ENCODE assay signal across 14 mouse cellular contexts in genomic region chr7:29480183-29480582, GRCm38 (mm10). TPM values are rescaled to one million over a fixed set of nuclear protein-coding genes. Genes with fewer than 3 reads are reported as not detected.
DNase-seq lines count a peak whose midpoint lies in the region; ATAC-seq and TF ChIP-seq lines count a peak whose summit lies in the region.
"Had no signal": no experiment of that assay in that cellular context is flagged by ENCODE, and none has a peak within 500 bp of the region (broad histone marks: within the 10 kb centered on the region; RNA-seq: fewer than 3 reads in every experiment).

No protein-coding gene starts in this region.

- H3K9me3 ChIP-seq in forebrain, embryonic 13.5 days (replicated peaks) = no peaks in the 10 kb centered on the region
- no peaks in the 10 kb centered on the region for H3K9me3 ChIP-seq in forebrain, embryonic 16.5 days (ENCODE audit: control insufficient read depth, low read length)
- no peaks in the 10 kb centered on the region for H3K9me3 ChIP-seq in CH12.LX (replicated peaks; ENCODE audit: low read length)
- no peaks in the 10 kb centered on the region for H3K9me3 ChIP-seq in limb, embryonic 10.5 days (replicated peaks)
- H3K9me3 ChIP-seq: liver, embryonic 12.5 days had no signal

- TF ChIP-seq CTCF in CH12.LX (conservative IDR thresholded peaks at IDR 0.05 in 1 of 2, IDR thresholded peaks at IDR 0.05 in 1 of 2; ENCODE audit: low read depth in 2 of 2, low read length in 2 of 2) = no peak

- no peaks in the 10 kb centered on the region for H3K79me2 ChIP-seq in CH12.LX (replicated peaks; ENCODE audit: control insufficient read depth, extremely low read depth, insufficient read depth, poor library complexity, severe bottlenecking)

- no peak for TF ChIP-seq POLR2A in CH12.LX (IDR thresholded peaks at IDR 0.05; ENCODE audit: low read depth, low read length)

- H3K4me1 ChIP-seq in forebrain, embryonic 13.5 days = peaks cover 28% of the 10 kb centered on the region
- H3K4me1 ChIP-seq in forebrain, embryonic 16.5 days (replicated peaks; ENCODE audit: control insufficient read depth, insufficient read depth, low read length) = peaks cover 24% of the 10 kb centered on the region
- peaks cover 0 to 25% of the 10 kb centered on the region in 2 experiments; a peak in 2 of 4 replicates for H3K4me1 ChIP-seq in CH12.LX (ENCODE audit: control insufficient read depth in 1 of 2, insufficient read depth in 2 of 2)
- peaks cover 49% of the 10 kb centered on the region for H3K4me1 ChIP-seq in limb, embryonic 10.5 days
- H3K4me1 ChIP-seq: liver, embryonic 12.5 days had no signal

- no peaks in the 10 kb centered on the region for H3K27me3 ChIP-seq in forebrain, embryonic 13.5 days
- no peaks in the 10 kb centered on the region for H3K27me3 ChIP-seq in forebrain, embryonic 16.5 days (replicated peaks; ENCODE audit: control insufficient read depth, insufficient read depth, low read length)
- H3K27me3 ChIP-seq in CH12.LX (replicated peaks) = no peaks in the 10 kb centered on the region
- no peaks in the 10 kb centered on the region for H3K27me3 ChIP-seq in limb, embryonic 10.5 days (ENCODE audit: low read depth, poor library complexity, severe bottlenecking)
- H3K27me3 ChIP-seq: liver, embryonic 12.5 days; megakaryocyte, embryonic 14.5 days had no signal

- TF ChIP-seq EP300 in CH12.LX (IDR thresholded peaks at IDR 0.05; ENCODE audit: low read length) = no peak

- H3K36me3 ChIP-seq in forebrain, embryonic 13.5 days (ENCODE audit: poor library complexity, severe bottlenecking) = no peaks in the 10 kb centered on the region
- H3K36me3 ChIP-seq in forebrain, embryonic 16.5 days (ENCODE audit: control insufficient read depth, insufficient read depth) = no peaks in the 10 kb centered on the region
- H3K36me3 ChIP-seq in CH12.LX (replicated peaks in 1 of 2; ENCODE audit: control insufficient read depth in 1 of 2, insufficient read depth in 1 of 2, low read length in 1 of 2) = peaks cover 0 to 6% of the 10 kb centered on the region in 2 experiments
- no peaks in the 10 kb centered on the region for H3K36me3 ChIP-seq in limb, embryonic 10.5 days
- H3K36me3 ChIP-seq: liver, embryonic 12.5 days had no signal

- in situ Hi-C loops in CH12.LX (cut with MboI; ENCODE audit: low pct_ligation_motif_present, low pct_unique_long_range_greater_than_20kb, low sequenced_read_pairs) = no loop called here

- no peak for TF ChIP-seq RAD21 in CH12.LX (IDR thresholded peaks at IDR 0.05; ENCODE audit: low read depth, low read length)

- dilution Hi-C loops in CH12.LX (cut with MboI; ENCODE audit: extremely low pct_ligation_motif_present, extremely low pct_unique_long_range_greater_than_20kb, low sequenced_read_pairs) = no loop called here

- DNase-seq in CH12.LX (ENCODE audit: extremely low read depth) = no peak
- peak; percentile 76 to 79 for DNase-seq in cerebellum, postnatal 10 days
- DNase-seq in limb, embryonic 10.5 days (ENCODE audit: low spot score) = no peak
- no peak for DNase-seq in ovary, postnatal 10 days (ENCODE audit: low spot score)
- no peak for DNase-seq in frontal cortex, postnatal 14 days (ENCODE audit: low spot score in 2 of 2)
- DNase-seq: heart, adult 2 months; heart, postnatal 10 days had no signal

- 0 out of 2 replicates have a peak overlapping the region, but pooled peaks have one; percentile 41 for H3K27ac ChIP-seq in forebrain, embryonic 13.5 days
- no peak overlapping the region; the same call in 1 of the 2 replicates for H3K27ac ChIP-seq in forebrain, embryonic 16.5 days (ENCODE audit: low read length)
- H3K27ac ChIP-seq in CH12.LX (ENCODE audit: insufficient read depth, low read depth) = no peak overlapping the region
- H3K27ac ChIP-seq in limb, embryonic 10.5 days = peak overlapping the region; percentile 78
- H3K27ac ChIP-seq: heart, adult 2 months; liver, embryonic 12.5 days had no signal

- WGBS in forebrain, embryonic 13.5 days = 76% methylated on average over 4 of the region's 4 CpGs
- WGBS in forebrain, embryonic 16.5 days = 69% methylated on average over 4 of the region's 4 CpGs
- 81% methylated on average over 4 of the region's 4 CpGs for WGBS in limb, embryonic 10.5 days

- H3K9ac ChIP-seq in forebrain, embryonic 13.5 days = no peak overlapping the region
- H3K9ac ChIP-seq in forebrain, embryonic 16.5 days (replicated peaks; ENCODE audit: low read depth, low read length) = no peak overlapping the region
- no peak overlapping the region for H3K9ac ChIP-seq in CH12.LX (ENCODE audit: insufficient read depth, low read depth)
- H3K9ac ChIP-seq: liver, embryonic 12.5 days had no signal

- no peak overlapping the region for H3K4me2 ChIP-seq in forebrain, embryonic 13.5 days
- no peak overlapping the region for H3K4me2 ChIP-seq in forebrain, embryonic 16.5 days (ENCODE audit: low read length)
- no peak overlapping the region for H3K4me2 ChIP-seq in CH12.LX (ENCODE audit: insufficient read depth, low read depth, poor library complexity, severe bottlenecking)
- H3K4me2 ChIP-seq: liver, embryonic 12.5 days had no signal

- ATAC-seq in forebrain, embryonic 13.5 days = no peak
- ATAC-seq in forebrain, embryonic 16.5 days = no peak
- ATAC-seq: intestine, embryonic 16.5 days; liver, embryonic 12.5 days had no signal

- no peak overlapping the region for H3K4me3 ChIP-seq in forebrain, embryonic 13.5 days
- H3K4me3 ChIP-seq in forebrain, embryonic 16.5 days (replicated peaks; ENCODE audit: low read length) = no peak overlapping the region
- no peak overlapping the region for H3K4me3 ChIP-seq in CH12.LX (replicated peaks in 1 of 3; ENCODE audit: low read depth in 2 of 3, low read length in 2 of 3, poor library complexity in 1 of 3)
- peak overlapping the region; percentile 15; the same call in 1 of the 2 replicates for H3K4me3 ChIP-seq in limb, embryonic 10.5 days
- H3K4me3 ChIP-seq: erythroblast, embryonic 14.5 days; heart, adult 2 months; liver, embryonic 12.5 days; megakaryocyte, embryonic 14.5 days; myocyte had no signal

TF ChIP-seq in CH12.LX, 34 proteins besides CTCF, POLR2A, EP300 and RAD21:
- 0 out of 2 replicates have a peak, but pooled peaks have one; percentile 9 for TF ChIP-seq BHLHE40 (IDR thresholded peaks at IDR 0.05; ENCODE audit: low read depth, low read length)
- no peak for TF ChIP-seq JUN (IDR thresholded peaks at IDR 0.05; ENCODE audit: insufficient read depth, low read depth, low read length)

RNA-seq across cellular contexts. Expression of gene Sipa1l3, which starts 38.3 kb away (rescaled TPM):
- 9.1 and 15.4 TPM in 2 replicates for polyA plus RNA-seq in forebrain, embryonic 13.5 days (2015; fragmentation: Nextera tagmentation; extraction: Ambion mirVana)
- 13.9 and 16.1 TPM in 2 replicates for polyA plus RNA-seq in forebrain, embryonic 16.5 days (2015; fragmentation: Nextera tagmentation; extraction: Ambion mirVana)
- total RNA-seq in CH12.LX (2012; rRNA removed) (5.2 and 5.9 TPM in 2 replicates), CH12.LX (2014; rRNA removed) (0.61 and 1.6 TPM in 2 replicates)
- polyA plus RNA-seq in CH12.LX (2012; ENCODE audit: insufficient read length, low read depth) = 7.2 and 8.8 TPM in 2 replicates
- 12.6 and 13.4 TPM in 2 replicates for polyA plus RNA-seq in limb, embryonic 10.5 days (2016; fragmentation: Nextera tagmentation; extraction: Ambion mirVana)

Comparison
In these comparisons a context has a peak if more than half of its experiments do, and no peak if none do; other contexts are left out.
1. H3K27ac ChIP-seq: peak in forebrain, embryonic 13.5 days (single experiment) and limb, embryonic 10.5 days (single experiment); none in forebrain, embryonic 16.5 days (single experiment) and CH12.LX (single experiment).
2. DNase-seq: peak in cerebellum, postnatal 10 days (2 of 2); none in CH12.LX (single experiment), limb, embryonic 10.5 days (single experiment), ovary, postnatal 10 days (single experiment) and frontal cortex, postnatal 14 days (0 of 2).